Mouse (Mus musculus): ENCODE data around the gene Spink2. TPM values are rescaled to one million over a fixed set of nuclear protein-coding genes. Genes with fewer than 3 reads are reported as not detected.

The Spink2 gene
- total RNA-seq, 2 experiments from 2014 or later = 0.54 TPM; not detected in 1

Other genes starting within 250 kb of the Spink2 start
- 100 to 1,000 TPM; 149 to 166 TPM for gene Srp72, start 236.8 kb downstream of the Spink2 start, total RNA-seq (2021)
- not detected for gene Arl9, start 207.4 kb downstream of the Spink2 start, total RNA-seq (2021)
- under 1 TPM; 0.28 to 0.31 TPM for gene Thegl, start 195.4 kb downstream of the Spink2 start, total RNA-seq (2021)
- 1 to 10 TPM; 4.8 to 7.2 TPM for gene Hopx, start 96.3 kb downstream of the Spink2 start, total RNA-seq (2021)
- gene Rest, start 54.0 kb upstream of the Spink2 start, total RNA-seq (2021) = 10 to 100 TPM; 39.0 to 42.6 TPM
- 10 to 100 TPM; 25.4 to 25.7 TPM for gene Noa1, start 98.6 kb upstream of the Spink2 start, total RNA-seq (2021)
- 10 to 100 TPM; 87.5 to 89.2 TPM for gene Polr2b, start 98.7 kb upstream of the Spink2 start, total RNA-seq (2021)
- gene Igfbp7, start 196.6 kb upstream of the Spink2 start, total RNA-seq (2021) = 100 to 1,000 TPM; 742 to 760 TPM

Measured in adrenal gland, postnatal 4 days (tissue).